Comparison of ENCODE assay signal across 8 mouse cellular contexts in the genomic region with DNA sequence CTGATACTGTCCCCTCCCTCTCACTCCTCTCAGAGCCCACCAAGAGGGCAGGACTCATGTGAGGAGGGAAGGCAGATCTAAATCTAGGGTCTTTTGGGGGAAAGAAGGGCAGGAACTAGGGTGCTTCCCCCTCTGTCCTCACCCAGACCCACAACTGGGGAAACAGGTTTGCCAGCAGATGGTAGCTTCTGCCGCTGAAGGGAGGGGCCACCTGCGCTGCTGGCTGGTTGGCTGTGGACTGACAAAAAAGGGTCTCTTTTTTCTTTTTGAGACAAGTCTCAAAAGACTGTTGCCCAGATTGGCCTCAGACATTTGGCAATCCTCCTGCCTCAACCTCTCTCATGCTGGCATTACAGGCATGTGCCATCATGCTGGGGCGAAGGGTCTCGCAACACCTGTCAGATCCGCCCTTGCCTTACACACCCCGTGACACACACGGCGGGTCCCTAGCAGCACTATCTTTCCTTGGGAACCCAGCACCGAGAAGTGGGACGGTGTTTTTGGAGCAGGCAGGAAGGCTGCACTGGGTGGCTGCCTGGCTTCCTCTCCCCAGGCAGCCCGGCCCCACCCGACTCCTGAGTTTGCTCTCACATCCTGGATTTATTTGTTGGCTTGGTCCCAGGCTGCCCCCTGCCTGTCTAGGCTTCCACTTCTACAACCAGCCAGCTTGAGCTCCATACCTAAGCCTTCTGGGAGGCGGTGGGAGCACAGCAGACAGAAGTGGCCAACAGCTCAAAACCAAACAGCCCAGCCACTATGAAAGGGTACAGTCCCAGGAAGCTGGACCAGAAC. TPM values are rescaled to one million over a fixed set of nuclear protein-coding genes. Genes with fewer than 3 reads are reported as not detected.
A peak's percentile ranks its signal among the peaks of the same experiment; 100 is the strongest.
DNase-seq lines count a peak whose midpoint lies in the region; ATAC-seq and TF ChIP-seq lines count a peak whose summit lies in the region.

No protein-coding gene starts in this region.

- 26% methylated on average over 13 of the region's 13 CpGs for WGBS in liver, embryonic 11.5 days
- WGBS in cerebellum, adult 2 months = 35% methylated on average over 13 of the region's 13 CpGs

- H3K27me3 ChIP-seq in liver, embryonic 11.5 days (replicated peaks; ENCODE audit: control insufficient read depth, insufficient read depth, low read length) = peaks cover 7% of the 10 kb centered on the region; the same call in 1 of the 2 replicates
- H3K27me3 ChIP-seq in cerebellum, adult 2 months (ENCODE audit: control insufficient read depth, insufficient read depth, low read length) = no peaks in the 10 kb centered on the region

- H3K9me3 ChIP-seq in liver, embryonic 11.5 days (ENCODE audit: control insufficient read depth, low read length) = no peaks in the 10 kb centered on the region

- peaks cover 6% of the 10 kb centered on the region for H3K4me1 ChIP-seq in cortical plate, adult 2 months (ENCODE audit: control insufficient read depth, insufficient read depth, low read length)
- peaks cover 33% of the 10 kb centered on the region for H3K4me1 ChIP-seq in liver, embryonic 11.5 days (replicated peaks; ENCODE audit: control insufficient read depth, insufficient read depth, low read length)
- peaks cover 17% of the 10 kb centered on the region for H3K4me1 ChIP-seq in cerebellum, adult 2 months (ENCODE audit: control insufficient read depth, insufficient read depth, low read length)

- no peaks in the 10 kb centered on the region for H3K36me3 ChIP-seq in liver, embryonic 11.5 days (ENCODE audit: control insufficient read depth, insufficient read depth, low read length)

- peak; percentile 39 for TF ChIP-seq CTCF in layer of hippocampus, adult 2 months (conservative IDR thresholded peaks at IDR 0.05)
- TF ChIP-seq CTCF in cortical plate, adult 2 months (IDR thresholded peaks at IDR 0.05; ENCODE audit: extremely low read depth, insufficient read depth, low read length) = no peak
- no peak for TF ChIP-seq CTCF in cerebellum, adult 2 months (IDR thresholded peaks at IDR 0.05; ENCODE audit: borderline replicate concordance, insufficient read depth, low read depth, low read length)

- H3K27ac ChIP-seq in layer of hippocampus, adult 2 months = peak overlapping the region; percentile 100
- H3K27ac ChIP-seq in cortical plate, adult 2 months (ENCODE audit: insufficient read depth, low read length) = no peak overlapping the region
- H3K27ac ChIP-seq in liver, embryonic 11.5 days (ENCODE audit: low read depth, low read length) = no peak overlapping the region
- H3K27ac ChIP-seq in cerebellum, adult 2 months (ENCODE audit: insufficient read depth, low read length) = no peak overlapping the region

- H3K9ac ChIP-seq in liver, embryonic 11.5 days (ENCODE audit: low read depth, low read length) = peak overlapping the region; percentile 20; the same call in 1 of the 2 replicates

- TF ChIP-seq POLR2A in cortical plate, adult 2 months (IDR thresholded peaks at IDR 0.05; ENCODE audit: extremely low read depth, insufficient read depth, low read length) = no peak
- TF ChIP-seq POLR2A in cerebellum, adult 2 months (IDR thresholded peaks at IDR 0.05; ENCODE audit: borderline replicate concordance, insufficient read depth, low read length) = no peak

- DNase-seq in layer of hippocampus, adult 2 months (ENCODE audit: low spot score in 2 of 2) = no peak
- no peak for DNase-seq in layer of hippocampus, postnatal 25 days (ENCODE audit: extremely low spot score in 1 of 2, low spot score in 1 of 2)
- DNase-seq in heart, postnatal 4 days = peak; percentile 64
- no peak for DNase-seq in liver, embryonic 11.5 days (ENCODE audit: low spot score)
- DNase-seq in natural killer cell, adult 2 months (ENCODE audit: low spot score in 2 of 2) = peak; percentile 19 to 32
- DNase-seq in cerebellum, adult 2 months = no peak

- peak overlapping the region; percentile 99 for H3K4me2 ChIP-seq in liver, embryonic 11.5 days

- H3K4me3 ChIP-seq in layer of hippocampus, adult 2 months = peak overlapping the region; percentile 78; the same call in 1 of the 2 replicates
- H3K4me3 ChIP-seq in cortical plate, adult 2 months (ENCODE audit: insufficient read depth, low read length) = peak overlapping the region; percentile 62
- H3K4me3 ChIP-seq in liver, embryonic 11.5 days (ENCODE audit: low read depth, low read length) = peak overlapping the region; percentile 74
- no peak overlapping the region for H3K4me3 ChIP-seq in cerebellum, adult 2 months (replicated peaks; ENCODE audit: insufficient read depth, low read depth, low read length)

- ATAC-seq in liver, embryonic 11.5 days (replicated peaks; ENCODE audit: low FRiP score) = no peak
- no peak for ATAC-seq in erythroblast, adult 5-6 weeks (replicated peaks; ENCODE audit: low FRiP score, poor library complexity, severe bottlenecking)

RNA-seq across cellular contexts. Expression of a gene that starts 1.8 kb away (rescaled TPM):
- total RNA-seq in layer of hippocampus, adult 2 months (2021) = 10 to 100 TPM; 17.7 to 18.0 TPM
- 10 to 100 TPM in 1 of 2 experiments, 1 to 10 TPM in 1; 8.4 to 12.9 TPM for total RNA-seq in layer of hippocampus, postnatal 25 days (2021)
- polyA plus RNA-seq in cortical plate, adult 2 months (2012; rRNA removed) = 10.0 and 10.7 TPM in 2 replicates
- 1 to 10 TPM; 7.4 to 8.6 TPM for total RNA-seq in heart, postnatal 4 days (2021)
- polyA plus RNA-seq in liver, embryonic 11.5 days (2014; fragmentation: Nextera tagmentation; extraction: Ambion mirVana) = 8.0 TPM in 2 replicates
- polyA plus RNA-seq in cerebellum, adult 2 months (2012; rRNA removed) = 16.8 and 19.1 TPM in 2 replicates
- 6.9 and 15.6 TPM in 2 replicates for total RNA-seq in erythroblast, adult 5-6 weeks (2015; ENCODE audit: low replicate concordance)
- 12.0 and 12.4 TPM in 2 replicates for total RNA-seq in erythroblast, adult 5-6 weeks (2017; ENCODE audit: low replicate concordance)

RNA-seq across cellular contexts. Expression of a gene that starts 4.2 kb away (rescaled TPM):
- total RNA-seq in layer of hippocampus, adult 2 months (2021) = 10 to 100 TPM; 50.2 to 66.0 TPM
- total RNA-seq in layer of hippocampus, postnatal 25 days (2021) = 10 to 100 TPM; 51.2 to 57.6 TPM
- 100 and 103 TPM in 2 replicates for polyA plus RNA-seq in cortical plate, adult 2 months (2012; rRNA removed)
- 10 to 100 TPM; 79.8 to 88.6 TPM for total RNA-seq in heart, postnatal 4 days (2021)
- polyA plus RNA-seq in liver, embryonic 11.5 days (2014; fragmentation: Nextera tagmentation; extraction: Ambion mirVana) = 161 TPM in 2 replicates
- 98.5 and 102 TPM in 2 replicates for polyA plus RNA-seq in cerebellum, adult 2 months (2012; rRNA removed)
- total RNA-seq in erythroblast, adult 5-6 weeks (2015; ENCODE audit: low replicate concordance) = 14.0 and 58.5 TPM in 2 replicates
- 20.8 and 29.3 TPM in 2 replicates for total RNA-seq in erythroblast, adult 5-6 weeks (2017; ENCODE audit: low replicate concordance)

RNA-seq across cellular contexts. Expression of a gene that starts 27.9 kb away (rescaled TPM):
- total RNA-seq in layer of hippocampus, adult 2 months (2021) = 1 to 10 TPM; 1.9 to 3.4 TPM
- total RNA-seq in layer of hippocampus, postnatal 25 days (2021) = 1 to 10 TPM; 1.6 to 1.9 TPM
- 2.5 and 3.7 TPM in 2 replicates for polyA plus RNA-seq in cortical plate, adult 2 months (2012; rRNA removed)
- total RNA-seq in heart, postnatal 4 days (2021) = 1 to 10 TPM; 4.2 to 4.6 TPM
- polyA plus RNA-seq in liver, embryonic 11.5 days (2014; fragmentation: Nextera tagmentation; extraction: Ambion mirVana) = 8.2 and 9.9 TPM in 2 replicates
- polyA plus RNA-seq in cerebellum, adult 2 months (2012; rRNA removed) = 3.2 and 3.5 TPM in 2 replicates
- 2.3 and 2.9 TPM in 2 replicates for total RNA-seq in erythroblast, adult 5-6 weeks (2015; ENCODE audit: low replicate concordance)
- 1.1 TPM in 1 of 2 replicates, not detected in the other for total RNA-seq in erythroblast, adult 5-6 weeks (2017; ENCODE audit: low replicate concordance)

Comparison
In these comparisons a context has a peak if more than half of its experiments do, and no peak if none do; other contexts are left out.
1. DNase-seq: peak in heart, postnatal 4 days (single experiment) and natural killer cell, adult 2 months (2 of 2); none in layer of hippocampus, adult 2 months (0 of 2), layer of hippocampus, postnatal 25 days (0 of 2), liver, embryonic 11.5 days (single experiment) and cerebellum, adult 2 months (0 of 2).